Mouse (Mus musculus) midbrain, embryonic 15.5 days (tissue): ENCODE measurements around the gene Fem1b. TPM values are rescaled to one million over a fixed set of nuclear protein-coding genes. Genes with fewer than 3 reads are reported as not detected.
"Not testable (repeated sequence)": the region's sequence is repeated elsewhere in the genome, so short reads cannot be mapped to it uniquely, and the experiment has no call there.

ENCODE experiments used
- ATAC-seq: fragments of 200-750 bp; cut with Nextera tagmentation; replicated peaks from 2 replicates; pipeline ENCODE4 v1.8.0; 2017; ENCODE audit warnings: moderate TSS enrichment
- H3K27ac ChIP-seq: fragments of 300-500 bp; sonication (generic); 2 replicates; pipeline ENCODE4 v1.5.1; 2015; ENCODE audit warnings: mild to moderate bottlenecking, inconsistent platforms
- H3K27me3 ChIP-seq: fragments of 300-500 bp; sonication (generic); replicated peaks from 2 replicates; pipeline ENCODE4 v1.6.1; 2015; ENCODE audit warnings: inconsistent platforms
- H3K36me3 ChIP-seq: fragments of 300-500 bp; sonication (generic); replicated peaks from 2 replicates; pipeline ENCODE4 v1.6.1; 2015; ENCODE audit warnings: inconsistent platforms
- H3K4me1 ChIP-seq: fragments of 300-500 bp; sonication (generic); 2 replicates; pipeline ENCODE4 v1.6.1; 2015; ENCODE audit warnings: inconsistent platforms
- H3K4me2 ChIP-seq: fragments of 300-500 bp; sonication (generic); 2 replicates; pipeline ENCODE4 v1.6.1; 2015; ENCODE audit warnings: inconsistent platforms, mild to moderate bottlenecking, moderate library complexity
- H3K4me3 ChIP-seq: fragments of 300-500 bp; sonication (generic); 2 replicates; pipeline ENCODE4 v1.5.1; 2015; ENCODE audit warnings: mild to moderate bottlenecking, inconsistent platforms
- H3K9ac ChIP-seq: fragments of 300-500 bp; sonication (generic); 2 replicates; pipeline ENCODE4 v1.6.1; 2015; ENCODE audit warnings: mild to moderate bottlenecking, inconsistent platforms
- H3K9me3 ChIP-seq: fragments of 300-500 bp; sonication (generic); 2 replicates; pipeline ENCODE4 v1.6.1; 2016; ENCODE audit warnings: inconsistent platforms
- WGBS: fragments of 180-500 bp; shearing (Covaris S2); methylation state at CpG from one replicate; pipeline ENCODE4 v1.1.7; 2015; ENCODE audit warnings: mixed read lengths; 5-methylcytosine and 5-hydroxymethylcytosine counted together
- polyA plus RNA-seq: library from polyadenylated mRNA; unstranded; fragments of >200 nt; fragmentation: Nextera tagmentation; extraction: Ambion mirVana; gene quantifications from 2 replicates; pipeline ENCODE4 v1.2.1, GENCODE M21; 2015

The Fem1b gene
- polyA plus RNA-seq, 1 experiment from 2014 or later: 67.0 TPM

DNA sequence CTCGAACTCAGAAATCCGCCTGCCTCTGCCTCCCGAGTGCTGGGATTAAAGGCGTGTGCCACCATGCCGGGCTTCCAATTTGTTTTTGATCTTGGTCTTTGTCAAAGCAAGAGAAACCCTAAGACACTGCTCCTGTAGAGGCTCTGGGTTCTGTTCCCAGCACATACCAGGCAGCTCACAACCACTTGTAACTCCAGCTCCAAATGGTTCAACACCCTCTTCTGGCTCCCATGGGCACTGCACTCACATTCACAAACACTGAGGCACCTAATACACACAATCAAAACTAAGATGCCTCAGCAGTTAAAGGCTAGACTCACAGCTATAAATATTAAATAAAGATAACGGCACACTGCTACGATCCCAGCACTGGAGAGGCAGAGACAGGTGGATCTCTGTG is 10.1 kb upstream of the Fem1b start:
- no peak for ATAC-seq
- 96% methylated on average over 7 of the region's 7 CpGs for WGBS

DNA sequence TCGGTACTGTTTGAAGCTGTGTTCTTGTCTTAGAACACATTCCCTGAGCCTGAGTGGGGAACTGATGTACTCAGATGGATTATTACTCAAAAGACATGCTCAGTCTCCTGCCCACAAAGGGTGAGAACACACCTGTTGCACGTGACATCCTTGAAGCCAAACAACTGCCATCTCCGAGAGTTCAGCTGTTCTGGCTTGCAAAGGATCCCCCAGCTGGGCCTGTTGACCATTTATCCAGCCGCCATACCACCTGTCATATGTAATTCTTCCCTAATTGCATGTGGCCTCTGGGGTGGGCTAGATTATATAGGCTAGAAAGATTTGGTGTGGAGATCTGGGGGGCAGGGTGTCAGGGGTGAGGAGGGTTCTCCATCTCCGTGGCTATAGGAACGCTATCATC is 9.1 kb upstream of the Fem1b start:
- no peaks in the 10 kb centered on the region for H3K27me3 ChIP-seq
- no peak for ATAC-seq
- no peak overlapping the region for H3K4me2 ChIP-seq
- no peak overlapping the region for H3K4me3 ChIP-seq
- 93% methylated on average over 6 of the region's 6 CpGs for WGBS
- no peaks in the 10 kb centered on the region for H3K36me3 ChIP-seq
- H3K27ac ChIP-seq: no peak overlapping the region
- no peaks in the 10 kb centered on the region for H3K9me3 ChIP-seq
- H3K9ac ChIP-seq: no peak overlapping the region
- H3K4me1 ChIP-seq: peaks cover 9% of the 10 kb centered on the region

More for the DNA sequence above, 10.1 kb upstream of the Fem1b start:
- no peak overlapping the region for H3K4me3 ChIP-seq
- no peak overlapping the region for H3K9ac ChIP-seq
- H3K4me1 ChIP-seq: peaks cover 19% of the 10 kb centered on the region
- H3K36me3 ChIP-seq: no peaks in the 10 kb centered on the region
- H3K4me2 ChIP-seq: no peak overlapping the region
- no peaks in the 10 kb centered on the region for H3K27me3 ChIP-seq
- H3K9me3 ChIP-seq: no peaks in the 10 kb centered on the region
- no peak overlapping the region for H3K27ac ChIP-seq

DNA sequence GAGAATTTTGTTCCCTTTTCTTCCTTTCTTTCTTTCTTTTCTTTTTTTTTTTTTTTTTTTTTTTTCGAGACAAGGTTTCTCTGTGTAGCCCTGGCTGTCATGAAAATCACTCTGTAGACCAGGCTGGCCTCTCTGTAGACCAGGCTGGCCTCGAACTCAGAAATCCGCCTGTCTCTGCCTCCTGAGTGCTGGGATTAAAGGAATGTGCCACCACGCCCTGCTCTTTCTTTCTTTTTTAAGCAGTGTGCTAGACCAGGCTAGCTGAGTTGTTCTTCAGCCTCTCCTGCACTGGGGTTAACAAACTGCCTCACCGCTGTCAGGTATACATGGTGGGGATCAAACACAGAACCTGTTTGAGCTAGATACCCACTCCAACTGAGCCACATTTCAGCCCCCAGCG is 8.2 kb upstream of the Fem1b start:
- not testable (repeated sequence) for ATAC-seq, H3K27ac ChIP-seq, H3K4me2 ChIP-seq, H3K4me3 ChIP-seq, H3K4me1 ChIP-seq, H3K27me3 ChIP-seq, H3K9me3 ChIP-seq, H3K36me3 ChIP-seq, H3K9ac ChIP-seq
- 82% methylated on average over 6 of the region's 6 CpGs for WGBS

DNA sequence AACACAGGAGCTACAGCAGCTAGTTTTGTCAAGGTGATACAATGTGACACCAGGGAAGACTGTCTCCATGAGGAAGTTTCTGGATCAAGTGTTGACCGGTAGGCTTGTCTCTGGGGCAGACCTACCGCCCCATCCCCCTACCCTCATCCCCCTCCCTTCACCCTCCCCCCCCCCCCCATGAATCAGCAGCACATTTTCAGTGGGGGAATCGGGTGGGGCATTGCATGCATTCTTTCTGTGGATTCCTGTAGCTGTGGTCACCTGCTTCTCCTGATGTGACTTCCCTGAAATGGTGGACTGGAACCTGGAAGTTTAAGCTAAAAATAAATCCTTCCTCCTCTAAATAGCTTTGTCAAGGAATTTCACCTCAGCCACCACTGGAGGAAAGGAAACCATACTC is 7.8 kb upstream of the Fem1b start:
- Histone ChIP-seq H3K4me1 (no peaks in the 10 kb centered on the region), H3K4me2 (no peak overlapping the region), H3K27me3 (no peaks in the 10 kb centered on the region), H3K4me3 (no peak overlapping the region), H3K36me3 (no peaks in the 10 kb centered on the region), H3K9me3 (no peaks in the 10 kb centered on the region), H3K9ac (no peak overlapping the region), H3K27ac (no peak overlapping the region)
- ATAC-seq: no peak
- 75% methylated on average over 3 of the region's 3 CpGs for WGBS

DNA sequence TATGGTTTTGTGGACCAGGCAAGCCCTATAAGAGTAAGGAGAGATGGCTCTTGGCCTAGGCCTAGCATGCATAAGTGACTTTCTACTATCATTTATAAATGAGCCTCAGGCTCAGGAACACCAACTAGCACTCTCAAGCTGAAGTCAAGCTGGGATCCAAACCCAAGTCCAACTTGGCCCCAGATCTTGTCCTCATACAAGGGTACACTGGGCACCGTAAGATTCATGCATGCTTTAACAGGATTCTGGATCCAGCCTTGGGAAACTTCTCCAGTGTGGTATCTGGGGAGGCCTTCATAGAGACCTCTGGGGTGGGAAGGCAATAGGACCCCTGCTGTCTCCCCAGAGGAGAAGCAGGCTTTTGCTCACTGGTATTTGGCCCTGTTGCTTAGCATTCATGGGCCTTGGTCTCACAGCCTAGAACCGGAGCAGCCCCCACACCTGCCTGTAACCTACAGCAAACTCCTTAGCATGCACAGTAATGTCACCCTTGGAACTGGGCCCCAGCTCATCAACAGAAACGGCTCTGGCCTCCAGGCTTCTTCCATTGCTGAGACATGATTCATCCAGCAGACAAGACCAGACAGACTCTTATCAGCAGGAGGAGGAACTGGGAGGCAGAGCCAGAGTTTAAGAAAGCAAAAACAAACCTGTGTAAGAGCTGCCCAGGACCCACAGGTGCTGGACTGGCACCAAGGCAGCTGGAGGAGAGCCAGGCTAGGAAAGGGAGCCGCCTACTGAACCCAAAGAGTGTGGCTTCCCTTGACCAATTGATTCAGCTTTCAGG is 6.3 kb upstream of the Fem1b start:
- no peaks in the 10 kb centered on the region for H3K9me3 ChIP-seq
- no peaks in the 10 kb centered on the region for H3K4me1 ChIP-seq
- WGBS: 78% methylated on average over 4 of the region's 4 CpGs
- ATAC-seq: no peak
- no peak overlapping the region for H3K9ac ChIP-seq
- H3K27ac ChIP-seq: no peak overlapping the region
- no peak overlapping the region for H3K4me2 ChIP-seq
- H3K36me3 ChIP-seq: no peaks in the 10 kb centered on the region
- no peaks in the 10 kb centered on the region for H3K27me3 ChIP-seq
- H3K4me3 ChIP-seq: no peak overlapping the region

DNA sequence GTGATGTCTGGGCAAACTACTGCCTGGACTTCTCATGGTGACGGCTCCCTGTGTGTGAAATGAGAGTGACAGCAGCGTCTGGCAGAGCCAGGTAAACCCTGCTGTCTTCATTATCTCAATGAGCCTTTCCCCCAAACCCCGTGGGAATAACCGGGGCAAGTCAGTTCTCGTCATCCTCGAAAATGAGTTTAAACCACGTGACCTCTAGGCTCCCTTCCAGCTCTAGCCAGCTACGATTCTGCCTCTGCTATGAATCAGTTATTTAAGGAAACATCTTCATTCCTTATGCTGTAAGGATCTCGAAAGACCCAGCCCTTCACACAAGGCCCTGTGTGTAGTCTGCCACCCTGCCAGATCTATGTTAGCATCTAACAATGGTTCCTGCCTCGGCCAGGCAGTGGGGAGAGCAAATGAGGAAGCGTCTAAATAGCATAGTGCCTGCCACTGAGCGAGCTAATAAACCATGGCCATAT is 5.4 kb upstream of the Fem1b start:
- no peak for ATAC-seq
- no peak overlapping the region for H3K4me2 ChIP-seq
- H3K27ac ChIP-seq: no peak overlapping the region
- peaks cover 7% of the 10 kb centered on the region for H3K4me1 ChIP-seq
- WGBS: 56% methylated on average over 12 of the region's 12 CpGs
- H3K9me3 ChIP-seq: no peaks in the 10 kb centered on the region
- no peaks in the 10 kb centered on the region for H3K36me3 ChIP-seq
- no peak overlapping the region for H3K4me3 ChIP-seq
- no peak overlapping the region for H3K9ac ChIP-seq
- H3K27me3 ChIP-seq: no peaks in the 10 kb centered on the region

DNA sequence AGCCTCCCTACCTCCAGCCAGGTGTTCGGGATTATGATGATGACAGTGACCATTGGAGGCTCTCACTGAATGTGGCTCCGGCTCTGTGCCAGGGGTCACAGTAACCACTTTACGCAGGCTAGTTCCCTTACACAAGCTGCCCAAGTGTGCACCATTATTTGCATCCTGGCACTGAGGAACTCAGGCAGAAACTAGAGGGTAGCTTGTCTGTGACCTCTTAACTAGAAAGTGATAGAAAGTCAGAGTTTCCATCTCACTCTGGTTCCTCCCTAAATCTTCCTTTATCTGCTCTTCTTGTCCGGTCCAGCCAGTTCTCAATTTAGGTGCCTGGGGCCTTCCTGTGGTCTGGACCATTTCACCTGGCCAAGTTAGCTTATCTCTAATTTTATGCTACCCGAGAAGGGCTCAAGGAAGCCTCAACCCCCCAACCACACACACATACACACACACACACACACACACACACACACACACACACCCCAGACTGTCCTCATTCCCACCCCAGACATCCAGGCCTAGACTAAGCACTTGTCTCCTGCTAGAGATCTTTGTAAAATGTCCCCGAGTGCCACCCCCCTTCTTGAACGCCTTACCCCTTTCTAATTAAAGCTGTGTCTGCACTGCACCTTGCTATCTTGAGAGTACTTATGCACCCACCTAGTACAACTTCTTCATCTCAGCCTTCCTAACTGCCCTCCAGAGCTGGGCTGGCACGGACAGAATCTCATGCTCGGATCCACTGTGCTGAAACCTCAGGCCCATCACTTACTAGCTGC is 4.8 kb upstream of the Fem1b start:
- Histone ChIP-seq H3K36me3 (no peaks in the 10 kb centered on the region), H3K4me3 (no peak overlapping the region), H3K27me3 (no peaks in the 10 kb centered on the region), H3K9me3 (no peaks in the 10 kb centered on the region), H3K9ac (no peak overlapping the region), H3K4me2 (no peak overlapping the region), H3K4me1 (peaks cover 9% of the 10 kb centered on the region), H3K27ac (no peak overlapping the region)
- WGBS: 85% methylated on average over 9 of the region's 9 CpGs
- ATAC-seq: no peak

DNA sequence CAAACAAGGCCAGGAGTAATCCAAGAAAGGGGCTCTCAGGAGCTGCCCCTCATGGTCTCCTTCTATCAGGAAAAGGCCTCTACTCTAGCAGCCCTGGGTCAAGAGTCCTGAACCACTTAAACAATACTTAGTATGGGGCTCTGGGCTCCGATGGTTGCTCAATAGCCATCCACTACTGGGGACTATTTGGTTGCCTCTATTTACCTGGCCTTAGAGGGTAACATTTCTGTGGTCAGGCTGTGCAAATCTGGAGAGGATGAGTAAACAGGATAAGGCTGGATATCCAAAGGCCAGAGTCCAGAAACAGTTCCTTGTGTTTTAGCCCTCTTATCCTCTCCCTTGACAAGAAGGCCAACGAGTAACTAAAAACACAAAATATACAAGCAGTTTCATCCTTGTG is 3.0 kb upstream of the Fem1b start:
- Histone ChIP-seq H3K9me3 (no peaks in the 10 kb centered on the region), H3K4me2 (no peak overlapping the region), H3K4me1 (peaks cover 9% of the 10 kb centered on the region), H3K36me3 (no peaks in the 10 kb centered on the region), H3K27ac (no peak overlapping the region), H3K27me3 (no peaks in the 10 kb centered on the region), H3K4me3 (no peak overlapping the region), H3K9ac (no peak overlapping the region)
- ATAC-seq: no peak
- 84% methylated on average over 2 of the region's 2 CpGs for WGBS

DNA sequence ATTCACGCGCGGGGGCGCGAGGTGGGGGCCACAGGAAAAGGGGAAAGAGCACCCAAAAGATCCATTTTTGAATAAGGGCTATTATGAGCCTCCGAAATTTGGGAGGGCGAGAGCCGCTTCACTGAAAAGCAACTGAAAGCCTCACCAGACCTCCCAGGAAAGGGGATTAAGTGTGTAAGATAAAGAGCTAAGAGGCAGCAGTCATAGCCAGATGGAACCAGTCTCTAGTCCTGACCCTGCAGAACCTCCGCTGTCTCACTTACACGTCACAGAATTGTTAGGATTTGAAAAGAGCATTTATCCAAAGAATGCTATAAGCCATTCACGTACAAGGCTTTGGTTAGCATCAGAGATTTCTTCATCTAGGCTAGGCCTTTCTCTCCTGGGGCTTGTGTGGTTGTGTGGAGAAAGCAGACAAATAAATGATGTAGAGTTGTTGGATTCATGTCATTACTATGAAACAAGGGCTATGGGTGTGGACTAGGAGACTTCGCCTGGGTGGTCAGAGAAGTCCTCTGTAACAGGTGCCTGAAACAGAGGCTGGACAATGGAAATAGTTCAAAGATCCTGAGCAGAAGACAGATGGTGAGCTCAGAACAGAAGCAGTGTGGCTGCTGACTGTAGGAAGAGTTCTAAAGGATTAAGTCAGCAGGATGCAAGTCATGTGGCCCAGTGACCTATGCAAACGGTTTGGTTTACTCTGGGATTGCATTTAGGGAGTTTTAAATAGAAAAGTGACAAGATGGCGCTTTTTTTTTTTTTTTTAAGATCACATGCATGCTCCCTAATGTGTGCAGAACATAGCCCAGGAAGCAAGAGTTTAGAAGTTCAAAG is 699 bp upstream of the Fem1b start:
- no peaks in the 10 kb centered on the region for H3K36me3 ChIP-seq
- H3K9ac ChIP-seq: peak overlapping the region; percentile 96
- no peaks in the 10 kb centered on the region for H3K27me3 ChIP-seq
- H3K4me2 ChIP-seq: peak overlapping the region; percentile 66
- H3K9me3 ChIP-seq: no peaks in the 10 kb centered on the region
- peaks cover 27% of the 10 kb centered on the region for H3K4me1 ChIP-seq
- H3K27ac ChIP-seq: peak overlapping the region; percentile 99
- peak overlapping the region; percentile 80 for H3K4me3 ChIP-seq
- WGBS: 7% methylated on average over 14 of the region's 14 CpGs
- ATAC-seq: peak; percentile 38; the same call in 1 of the 2 replicates

DNA sequence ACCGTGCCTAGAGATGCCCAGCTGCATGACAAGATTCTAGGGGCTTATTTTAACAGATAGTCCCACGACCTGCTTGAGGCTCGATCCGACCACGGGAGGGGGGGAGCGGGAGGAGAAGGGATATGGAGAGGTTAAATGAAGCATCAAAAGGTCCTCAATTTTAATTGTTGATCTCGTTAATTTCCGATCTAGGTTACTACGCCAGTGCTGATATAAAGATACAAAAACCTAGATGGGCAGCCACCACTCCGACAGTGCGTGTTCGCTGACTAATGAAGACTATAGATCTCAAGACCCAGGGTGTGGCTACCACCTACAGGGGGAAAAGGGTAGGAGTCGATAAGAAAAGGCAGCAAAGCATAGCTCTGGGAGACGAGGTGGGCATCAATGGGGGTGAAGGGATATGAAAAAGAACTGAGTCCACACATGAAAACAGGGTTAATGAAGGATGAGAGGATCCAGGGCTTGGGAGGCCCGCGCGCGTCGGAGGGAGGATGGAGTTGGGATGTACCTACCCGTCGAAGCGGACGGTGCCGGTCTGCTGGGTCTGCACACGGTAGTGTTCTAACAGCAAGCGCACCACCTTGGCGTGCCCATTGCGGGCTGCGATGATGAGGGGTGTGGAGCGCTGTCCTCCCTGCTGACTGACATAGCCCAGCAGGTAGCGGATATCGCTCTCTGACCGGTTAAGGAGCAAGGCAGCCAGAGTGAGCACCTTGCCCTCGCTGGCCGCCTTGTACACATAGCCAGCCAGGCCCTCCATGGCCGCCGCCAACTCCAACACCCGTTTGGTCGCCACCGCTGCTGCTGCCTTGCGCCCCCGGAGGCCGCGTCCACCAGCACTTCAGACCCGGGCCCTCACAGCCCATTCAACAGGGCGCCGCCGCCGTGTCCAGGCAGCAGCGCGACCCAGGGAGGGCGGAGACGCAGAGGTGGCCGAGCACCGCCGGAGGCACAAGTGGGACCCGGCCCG is 905 bp downstream of the Fem1b start:
- no peaks in the 10 kb centered on the region for H3K36me3 ChIP-seq
- H3K4me1 ChIP-seq: peaks cover 27% of the 10 kb centered on the region
- peak overlapping the region; percentile 99 for H3K27ac ChIP-seq
- under 1% methylated on average over 58 of the region's 58 CpGs for WGBS
- peak; percentile 76 for ATAC-seq
- peak overlapping the region; percentile 96 for H3K9ac ChIP-seq
- H3K9me3 ChIP-seq: no peaks in the 10 kb centered on the region
- peak overlapping the region; percentile 66 for H3K4me2 ChIP-seq
- no peaks in the 10 kb centered on the region for H3K27me3 ChIP-seq
- peak overlapping the region; percentile 80 for H3K4me3 ChIP-seq

DNA sequence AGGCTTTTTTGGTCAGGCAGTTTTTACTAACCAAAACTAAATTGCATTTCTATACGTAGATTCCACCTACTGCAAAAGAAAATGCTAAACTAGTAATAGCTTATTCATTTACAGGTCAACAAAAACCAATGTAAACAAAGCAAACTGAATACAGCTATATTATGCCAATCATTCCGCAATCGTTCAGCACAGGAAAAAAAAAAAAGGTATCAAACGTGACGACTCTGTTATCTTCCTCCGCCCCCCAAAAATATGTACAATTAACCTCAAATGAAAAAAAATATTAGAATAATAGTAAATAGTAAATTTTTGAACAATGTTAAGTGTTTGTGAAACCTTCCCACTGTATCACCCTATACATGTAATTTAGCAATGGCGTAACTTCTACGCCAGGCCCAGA is 1.6 kb downstream of the Fem1b start:
- 24% methylated on average over 8 of the region's 8 CpGs for WGBS
- ATAC-seq: no peak
- Histone ChIP-seq H3K4me3 (peak overlapping the region; percentile 80), H3K36me3 (no peaks in the 10 kb centered on the region), H3K9me3 (no peaks in the 10 kb centered on the region), H3K27me3 (no peaks in the 10 kb centered on the region), H3K27ac (peak overlapping the region; percentile 99; the same call in 1 of the 2 replicates), H3K9ac (peak overlapping the region; percentile 96), H3K4me1 (peaks cover 27% of the 10 kb centered on the region), H3K4me2 (peak overlapping the region; percentile 66)
